Mouse (Mus musculus) gastrocnemius, adult 18-20 months (tissue): ENCODE measurements around the gene Stard13. TPM values are rescaled to one million over a fixed set of nuclear protein-coding genes. Genes with fewer than 3 reads are reported as not detected.
A peak's percentile ranks its signal among the peaks of the same experiment; 100 is the strongest.

Experiments
- DNase-seq: peaks from one replicate; pipeline ENCODE4 v3.0.0; 2021; ENCODE audit warnings: low spot score
- total RNA-seq, 2 experiments: library from RNA; stranded (reverse); gene quantifications; 2 replicates each; pipeline ENCODE4 v1.2.3; 2021

The Stard13 gene
- total RNA-seq, 2 experiments from 2014 or later, result 4.3 to 8.1 TPM

DNA sequence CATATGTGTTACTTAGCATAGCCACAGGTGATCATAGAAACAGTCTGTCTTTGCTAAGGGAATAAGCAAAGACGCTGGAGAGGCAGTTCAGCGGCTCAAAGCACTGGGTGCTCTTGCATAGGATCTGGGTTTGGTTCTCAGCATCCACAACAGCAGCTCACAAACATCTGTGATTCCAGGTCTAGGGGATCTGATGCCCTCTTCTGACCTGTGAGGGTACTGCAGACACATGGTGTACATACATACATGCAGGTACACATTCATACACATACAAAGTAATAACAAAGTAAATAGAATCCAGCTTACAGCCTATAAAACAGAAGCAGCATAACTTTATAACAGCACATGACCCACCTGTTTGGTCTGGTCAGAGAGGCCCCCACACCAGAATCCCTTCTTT is 171.7 kb downstream of the Stard13 start:
- DNase-seq, result no peak

GRCm38 (mm10) chr5:151060476-151060875 is 173.2 kb downstream of the Stard13 start:
- no peak for DNase-seq

DNA sequence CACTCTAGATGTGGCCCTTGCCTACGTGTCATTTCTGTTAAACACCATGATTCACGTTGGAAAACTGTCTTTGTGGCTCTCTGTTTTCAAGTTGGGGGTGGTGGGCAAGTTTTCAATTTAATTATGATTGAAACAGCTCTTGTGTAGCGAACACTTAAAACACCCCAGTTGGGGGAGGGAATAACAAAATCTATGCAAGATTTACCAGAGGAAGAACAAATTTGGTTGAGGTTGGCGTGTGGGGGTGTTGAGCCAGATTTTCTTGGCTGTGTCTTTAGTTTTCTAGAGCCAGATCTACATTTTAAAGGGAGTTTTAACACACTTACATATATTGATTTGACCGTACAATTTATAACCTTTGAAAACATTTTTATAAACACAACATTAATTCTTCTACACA is 173.9 kb downstream of the Stard13 start:
- DNase-seq, result no peak

DNA sequence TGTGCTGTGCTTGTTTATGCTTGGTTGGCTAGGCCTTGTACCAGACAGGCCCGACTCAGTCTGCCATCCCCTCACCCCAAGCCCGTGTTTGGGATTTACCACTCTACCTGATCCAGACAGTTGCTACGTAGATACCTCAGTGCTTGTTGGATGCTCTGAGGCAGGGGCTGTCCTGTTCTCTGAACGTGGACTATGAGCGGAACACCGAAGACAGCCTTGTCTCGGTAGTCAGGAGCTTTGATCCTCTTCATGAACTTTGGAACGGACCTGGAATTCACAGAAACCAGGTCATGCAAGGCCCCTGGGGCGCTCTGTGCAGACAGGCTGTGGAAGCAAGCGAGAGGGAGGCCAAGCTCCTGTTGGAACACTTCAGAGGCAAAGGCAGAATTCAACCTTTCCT is 174.3 kb downstream of the Stard13 start:
- DNase-seq, result no peak

DNA sequence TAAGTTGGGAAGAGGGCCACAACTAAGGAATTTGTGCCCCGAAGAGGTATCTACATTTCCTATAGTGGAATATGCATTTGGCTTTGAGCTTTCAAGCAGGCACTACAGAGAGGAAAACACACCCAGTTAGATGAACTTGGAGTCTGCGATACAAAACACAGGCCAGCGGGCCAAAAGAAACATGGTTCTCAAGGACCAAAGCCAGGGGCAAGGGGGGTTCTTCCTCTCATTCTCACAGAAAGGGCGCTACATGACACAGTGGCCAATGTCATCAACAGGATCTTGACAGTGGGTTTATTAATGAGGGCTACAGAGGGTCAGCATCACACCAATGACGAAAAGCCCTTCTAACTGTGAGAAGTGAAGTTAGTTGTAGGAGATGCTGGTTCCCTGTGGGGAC is 175.9 kb downstream of the Stard13 start:
- DNase-seq, result no peak

DNA sequence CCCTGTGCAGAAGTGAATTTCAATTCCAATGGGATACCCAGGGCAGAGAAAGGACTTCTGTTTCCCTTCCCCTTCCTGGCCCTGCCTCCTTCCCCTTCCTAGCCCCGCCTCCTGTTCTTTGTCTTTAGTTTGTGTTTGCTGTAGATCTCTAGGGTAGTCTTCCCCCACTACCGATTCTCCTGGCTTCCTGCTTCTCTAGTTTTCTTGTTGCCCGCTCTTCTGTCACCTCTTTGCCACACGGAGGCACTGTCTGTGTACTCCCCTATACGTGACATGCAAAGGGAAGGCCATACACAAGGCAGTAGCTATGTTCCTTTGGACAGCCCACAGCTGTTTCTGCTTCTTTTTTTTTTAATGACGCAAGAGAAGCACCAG is 176.7 kb downstream of the Stard13 start:
- DNase-seq, result no peak

DNA sequence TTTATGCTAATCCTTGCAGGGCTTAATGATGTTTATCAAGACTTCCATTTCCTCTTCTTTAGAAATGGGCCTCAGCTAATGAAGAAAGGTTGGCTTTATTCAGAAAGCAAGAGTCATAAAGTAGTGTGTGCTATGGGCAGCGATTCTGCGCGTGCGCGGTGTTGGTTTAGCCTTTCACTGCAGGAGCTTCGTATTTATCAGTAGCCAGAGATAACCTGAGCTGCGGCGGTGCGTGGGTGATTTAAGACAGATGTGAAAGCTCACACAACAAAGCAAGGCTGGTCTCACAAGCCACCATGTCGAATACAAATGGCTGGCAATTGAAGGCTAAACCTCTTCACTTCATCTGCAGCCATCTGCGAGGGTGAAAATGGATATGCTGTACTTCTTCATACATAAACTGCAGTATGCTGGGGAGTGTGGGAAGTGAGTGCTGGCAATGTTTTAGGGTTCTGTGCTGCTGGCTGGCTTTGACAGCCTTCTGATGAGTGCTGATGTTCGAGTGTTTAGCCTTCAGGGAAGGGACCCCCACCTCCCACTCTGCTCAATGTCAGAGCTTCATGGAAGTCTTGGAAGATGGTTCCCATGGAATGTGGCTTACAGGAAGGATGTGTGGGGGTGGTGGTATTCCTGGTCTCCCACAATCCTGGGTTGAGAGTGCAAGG is 177.2 kb downstream of the Stard13 start:
- no peak for DNase-seq

GRCm38 (mm10) chr5:151055426-151056090 is 178.1 kb downstream of the Stard13 start:
- DNase-seq, result no peak

GRCm38 (mm10) chr5:151054743-151055114 is 178.9 kb downstream of the Stard13 start:
- DNase-seq, result no peak

DNA sequence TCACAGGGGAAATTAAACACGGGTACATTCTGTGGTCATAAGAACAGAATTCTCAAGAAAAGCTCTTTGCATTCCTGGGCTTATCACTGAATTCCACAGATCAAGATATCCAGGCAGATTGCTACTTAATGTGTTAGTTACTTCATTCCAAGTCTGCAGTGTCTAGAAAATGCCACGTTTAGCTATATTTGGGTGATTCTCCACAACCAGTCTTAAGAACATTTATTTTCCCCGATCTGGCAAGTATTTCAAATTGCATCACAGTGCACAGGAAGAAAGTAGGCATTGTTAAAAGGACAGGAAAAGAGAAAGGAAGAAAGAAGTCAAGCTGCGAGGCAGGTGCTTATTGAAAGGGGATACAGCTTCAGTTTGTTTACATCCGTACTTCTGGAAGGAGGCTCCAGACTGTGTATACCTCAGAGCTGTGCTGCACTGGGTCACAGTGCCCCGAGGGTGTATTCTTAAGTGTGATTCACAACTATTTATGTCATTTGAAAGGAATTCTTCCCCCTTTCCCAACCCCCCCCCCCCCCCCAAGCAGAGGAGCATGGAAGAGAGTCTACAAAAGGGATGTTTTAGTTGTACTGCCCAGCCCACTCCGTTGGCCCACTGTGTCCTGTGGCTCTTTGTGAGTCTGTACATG is 179.4 kb downstream of the Stard13 start:
- no peak for DNase-seq

- DNase-seq, result no peak
Measured at GRCm38 (mm10) chr5:151053190-151053589, 180.4 kb downstream of the Stard13 start.

GRCm38 (mm10) chr5:151052331-151052730 is 181.3 kb downstream of the Stard13 start:
- DNase-seq, result no peak

DNA sequence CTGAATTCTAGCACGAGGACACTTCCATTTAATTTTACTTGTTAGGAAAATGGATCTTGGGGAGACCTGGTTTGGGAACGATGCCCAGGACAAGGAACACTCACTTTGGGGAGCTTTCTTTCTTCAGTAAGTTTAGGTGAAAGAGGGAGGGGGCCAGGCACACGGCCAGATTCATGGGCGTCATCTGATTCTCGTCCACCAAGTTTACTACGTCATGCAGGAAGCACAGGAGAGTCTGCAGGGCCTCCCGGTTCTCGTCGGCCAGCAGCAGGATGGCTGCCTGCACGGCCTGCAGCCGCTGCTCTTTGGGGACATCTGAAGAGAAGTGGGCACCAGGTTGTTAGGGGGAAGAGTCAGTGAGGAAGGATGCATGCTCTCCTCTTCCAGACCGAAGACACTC is 186.1 kb downstream of the Stard13 start:
- peak; percentile 27 for DNase-seq

- DNase-seq, result peak; percentile 47
Measured at GRCm38 (mm10) chr5:151046917-151047316, 186.7 kb downstream of the Stard13 start.

GRCm38 (mm10) chr5:151046131-151046530 is 187.5 kb downstream of the Stard13 start:
- no peak for DNase-seq

DNA sequence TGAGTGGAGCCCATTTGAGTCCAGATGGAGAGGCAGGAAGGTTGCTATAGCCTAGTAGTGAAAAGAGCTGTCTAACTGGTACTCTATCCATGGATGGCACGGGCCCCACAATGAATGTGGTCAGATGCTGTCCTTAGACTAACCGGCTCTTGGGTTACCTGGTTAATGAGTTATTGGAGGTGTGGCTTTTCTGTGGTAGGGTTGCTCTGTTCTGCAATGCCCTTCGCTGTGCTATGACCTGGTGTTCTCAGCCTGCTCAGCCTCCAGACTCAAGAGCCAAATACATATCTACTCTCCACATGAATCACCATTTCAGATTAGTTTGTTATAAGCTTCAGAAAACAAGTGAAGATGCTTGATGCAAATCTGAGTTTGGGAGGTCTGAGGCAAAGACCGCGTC is 190.7 kb downstream of the Stard13 start:
- DNase-seq, result no peak

DNA sequence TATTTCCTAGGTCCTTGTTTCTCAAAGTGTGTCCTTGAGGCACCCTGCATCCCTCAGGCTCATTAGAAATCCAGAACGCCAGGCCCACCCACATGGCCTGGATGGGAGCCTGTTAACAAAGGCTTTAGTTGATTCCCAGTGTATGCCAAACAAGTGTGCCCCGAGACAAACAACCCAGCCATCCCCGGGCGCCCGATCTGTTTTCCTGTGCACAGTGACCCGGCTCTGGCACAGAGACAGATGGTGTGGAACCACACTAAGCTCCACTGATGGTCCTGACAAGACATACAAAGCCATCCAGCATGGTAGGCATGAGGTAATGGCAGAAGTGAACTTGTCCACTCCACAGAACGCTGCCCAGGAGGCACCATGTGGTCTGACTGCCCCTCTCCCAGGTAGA is 195.8 kb downstream of the Stard13 start:
- no peak for DNase-seq

DNA sequence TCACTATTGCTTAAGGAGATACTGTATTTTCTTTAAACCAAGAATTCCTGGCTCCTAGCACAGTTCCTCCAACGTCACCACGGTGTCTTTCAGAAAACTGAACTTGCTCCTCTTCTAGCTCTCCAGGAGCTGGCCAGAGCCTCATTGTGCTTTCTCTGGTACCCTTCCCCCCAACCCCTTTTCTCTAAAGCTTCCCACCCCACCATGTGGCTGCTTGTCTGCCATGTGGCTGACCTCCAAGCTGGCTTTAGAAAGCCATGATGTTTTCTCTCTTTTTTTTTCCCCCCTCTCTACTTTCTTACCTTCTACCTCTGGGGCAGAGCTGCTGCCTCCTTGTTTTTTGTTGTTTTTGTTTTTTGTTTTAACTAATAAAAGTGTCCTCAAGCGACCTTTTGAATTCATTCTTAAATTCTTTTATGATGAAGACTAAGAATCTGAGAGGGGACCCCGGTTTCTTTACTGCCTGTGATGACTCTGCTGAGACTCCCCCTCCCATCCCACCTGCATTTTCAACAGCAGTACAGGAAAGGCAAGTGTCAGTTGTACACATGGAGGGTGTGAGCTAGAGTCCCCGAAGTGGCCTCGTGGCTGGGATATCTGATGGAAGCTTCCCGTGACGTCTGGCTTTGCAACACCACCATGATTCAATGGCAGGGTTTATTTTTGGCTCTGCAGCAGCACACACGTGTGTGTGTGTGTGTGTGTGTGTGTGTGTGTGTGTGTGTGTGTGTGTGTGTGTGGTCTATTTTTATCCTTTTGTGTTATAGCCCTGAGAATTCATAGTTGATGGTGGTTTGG is 198.7 kb downstream of the Stard13 start:
- DNase-seq, result no peak

GRCm38 (mm10) chr5:151028906-151029305 is 204.7 kb downstream of the Stard13 start:
- DNase-seq, result no peak

GRCm38 (mm10) chr5:151027171-151027570 is 206.5 kb downstream of the Stard13 start:
- no peak for DNase-seq

GRCm38 (mm10) chr5:151026069-151026468 is 207.6 kb downstream of the Stard13 start:
- no peak for DNase-seq

DNA sequence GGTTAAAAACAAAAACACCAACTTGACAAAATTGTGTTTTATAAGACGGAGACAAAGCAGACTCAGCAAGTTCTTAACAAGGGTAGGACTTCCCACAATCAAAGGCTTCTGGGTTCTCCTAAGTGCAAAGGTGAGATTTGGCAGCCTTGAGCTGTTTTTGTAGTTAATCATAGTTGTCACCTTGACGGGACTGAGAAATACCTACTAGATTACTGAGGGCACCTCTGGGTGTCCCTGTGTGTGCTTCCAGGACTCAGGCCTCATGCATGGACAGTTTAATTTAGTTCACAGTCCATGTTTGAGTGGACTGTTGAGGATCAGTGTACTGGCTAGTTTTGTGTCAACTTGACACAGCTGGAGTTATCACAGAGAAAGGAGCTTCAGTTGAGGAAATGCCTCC is 209.2 kb downstream of the Stard13 start:
- DNase-seq, result no peak
